Mouse (Mus musculus) regulatory T cell (primary cell): Measurements from ENCODE around the gene Vamp1.

Experiments
- in situ Hi-C: fragments of 300-600 bp; cut with MboI, MseI; formaldehyde crosslinking; loops from one replicate; pipeline ENCODE4 v1.15.1; 2025; ENCODE audit warnings: high pct_unique_total_duplicates

Vamp1 gene

GRCm38 (mm10) chr6:125215148-125215954, at the start of gene Vamp1:
Gene Vamp1, plus strand, starts transcription at chr6:125215551.
- in situ Hi-C loops, result no loop called here

GRCm38 (mm10) chr6:125166051-125166751, 49.1 kb upstream of the Vamp1 start, which contains the start of gene Gapdh:
Gene Gapdh, minus strand, starts transcription at chr6:125166467.
- in situ Hi-C loops, result no loop called here

GRCm38 (mm10) chr6:125166861-125167650, 48.3 kb upstream of the Vamp1 start:
- in situ Hi-C loops, result no loop called here

GRCm38 (mm10) chr6:125168086-125168485, 47.3 kb upstream of the Vamp1 start:
- in situ Hi-C loops, result no loop called here

- in situ Hi-C loops, result loop anchor here (5.0 kb wide), 1 partner anchor 48 kb away; no protein-coding TSS in a partner anchor
Observed at GRCm38 (mm10) chr6:125170194-125170593, 45.2 kb upstream of the Vamp1 start.

GRCm38 (mm10) chr6:125172474-125172873, 42.9 kb upstream of the Vamp1 start:
- in situ Hi-C loops, result loop anchor here (5.0 kb wide), 1 partner anchor 50 kb away; no protein-coding TSS in a partner anchor

- in situ Hi-C loops, result loop anchor here (5.0 kb wide), 1 partner anchor 51 kb away; no protein-coding TSS in a partner anchor
Observed at GRCm38 (mm10) chr6:125173256-125173655, 42.1 kb upstream of the Vamp1 start.

- in situ Hi-C loops, result no loop called here
Observed at GRCm38 (mm10) chr6:125175469-125175868, 39.9 kb upstream of the Vamp1 start.

- in situ Hi-C loops, result no loop called here
Observed at GRCm38 (mm10) chr6:125179601-125180000, 35.8 kb upstream of the Vamp1 start.

- in situ Hi-C loops, result no loop called here
Observed at GRCm38 (mm10) chr6:125182133-125182532, 33.2 kb upstream of the Vamp1 start.

- in situ Hi-C loops, result no loop called here
Observed at GRCm38 (mm10) chr6:125186203-125186602, 29.1 kb upstream of the Vamp1 start.

- in situ Hi-C loops, result no loop called here
Observed at GRCm38 (mm10) chr6:125190816-125191215, 24.5 kb upstream of the Vamp1 start.

- in situ Hi-C loops, result no loop called here
Observed at GRCm38 (mm10) chr6:125191332-125192015, 23.9 kb upstream of the Vamp1 start, which contains the start of the genes Ncapd2 and Mrpl51. Gene Ncapd2, minus strand, starts transcription at chr6:125191701. Gene Mrpl51, plus strand, starts transcription at chr6:125191801.

GRCm38 (mm10) chr6:125192016-125192714, 23.2 kb upstream of the Vamp1 start:
- in situ Hi-C loops, result no loop called here

GRCm38 (mm10) chr6:125192841-125193240, 22.5 kb upstream of the Vamp1 start:
- in situ Hi-C loops, result no loop called here

GRCm38 (mm10) chr6:125193390-125193789, 22.0 kb upstream of the Vamp1 start:
- in situ Hi-C loops, result no loop called here

GRCm38 (mm10) chr6:125195541-125196075, 19.7 kb upstream of the Vamp1 start:
- in situ Hi-C loops, result no loop called here

- in situ Hi-C loops, result no loop called here
Observed at GRCm38 (mm10) chr6:125196301-125196700, 19.1 kb upstream of the Vamp1 start.

- in situ Hi-C loops, result no loop called here
Observed at GRCm38 (mm10) chr6:125197166-125197565, 18.2 kb upstream of the Vamp1 start.

GRCm38 (mm10) chr6:125210436-125210835, 4.9 kb upstream of the Vamp1 start:
- in situ Hi-C loops, result no loop called here
